Mouse (Mus musculus) small intestine, adult 2 months (tissue): ENCODE data around the gene Nfya. TPM values are rescaled to one million over a fixed set of nuclear protein-coding genes. Genes with fewer than 3 reads are reported as not detected.

ENCODE experiments used
- H3K27ac ChIP-seq: fragments of 200-500 bp; 2 replicates; pipeline ENCODE4 v1.5.1; 2012; ENCODE audit warnings: low read depth, low read length, control low read depth, inconsistent platforms; ENCODE audit not compliant: insufficient read depth
- H3K27me3 ChIP-seq: fragments of 200-500 bp; 2 replicates; pipeline ENCODE4 v1.6.1; 2012; ENCODE audit warnings: mild to moderate bottlenecking, moderate library complexity, low read length, inconsistent platforms; ENCODE audit not compliant: control insufficient read depth, insufficient read depth
- H3K36me3 ChIP-seq: fragments of 200-500 bp; 2 replicates; pipeline ENCODE4 v1.6.1; 2012; ENCODE audit warnings: mild to moderate bottlenecking, low read length, control low read depth, inconsistent platforms; ENCODE audit not compliant: control insufficient read depth, insufficient read depth
- H3K4me1 ChIP-seq: fragments of 200-500 bp; 2 replicates; pipeline ENCODE4 v1.6.1; 2012; ENCODE audit warnings: low read length, inconsistent platforms, mixed read lengths; ENCODE audit not compliant: control insufficient read depth, insufficient read depth, insufficient read length
- H3K4me3 ChIP-seq: fragments of 200-500 bp; 2 replicates; pipeline ENCODE4 v1.5.1; 2012; ENCODE audit warnings: low read depth, mild to moderate bottlenecking, control low read depth, inconsistent platforms, low read length, moderate library complexity
- CTCF ChIP-seq: fragments of 200-500 bp; IDR thresholded peaks from 2 replicates; pipeline ENCODE4 v1.5.1; 2012; ENCODE audit warnings: low read depth, mild to moderate bottlenecking, control low read depth, inconsistent platforms, low read length, moderate library complexity, mixed read lengths; ENCODE audit not compliant: insufficient replicate concordance, insufficient read length; ENCODE audit errors: extremely low read depth
- POLR2A ChIP-seq: fragments of 200-500 bp; IDR thresholded peaks from 2 replicates; pipeline ENCODE4 v1.6.1; 2012; ENCODE audit warnings: low read depth, mild to moderate bottlenecking, control low read depth, inconsistent platforms, low read length, moderate library complexity
- WGBS: fragments of 180-500 bp; shearing (Covaris S2); methylation state at CpG from one replicate; pipeline ENCODE4 v1.1.7; 2018; 5-methylcytosine and 5-hydroxymethylcytosine counted together
- polyA plus RNA-seq: library from polyadenylated mRNA; depleted of rRNA; stranded (reverse); fragments of >200 nt; gene quantifications from 2 replicates; pipeline ENCODE4 v1.2.3, GENCODE M21; 2012; rRNA removed

Gene Nfya
- polyA plus RNA-seq, 1 experiment = 36.2 TPM

GRCm38 (mm10) chr17:48343065-48343464 lies 66.6 kb downstream of the Nfya start:
- no peak overlapping the region for H3K4me3 ChIP-seq
- H3K27me3 ChIP-seq = no peaks in the 10 kb centered on the region
- WGBS = 86% methylated on average over 2 of the region's 2 CpGs
- H3K36me3 ChIP-seq = no peaks in the 10 kb centered on the region
- peaks cover 3% of the 10 kb centered on the region; the same call in 1 of the 2 replicates for H3K4me1 ChIP-seq
- TF ChIP-seq CTCF (no peak), POLR2A (no peak)
- no peak overlapping the region for H3K27ac ChIP-seq

GRCm38 (mm10) chr17:48341947-48342346 lies 67.8 kb downstream of the Nfya start:
- Histone ChIP-seq H3K27me3 (no peaks in the 10 kb centered on the region), H3K4me1 (peaks cover 3% of the 10 kb centered on the region; the same call in 1 of the 2 replicates), H3K4me3 (no peak overlapping the region), H3K36me3 (no peaks in the 10 kb centered on the region), H3K27ac (no peak overlapping the region)
- 72% methylated on average over 3 of the region's 3 CpGs for WGBS
- TF ChIP-seq CTCF = no peak
- no peak for TF ChIP-seq POLR2A

- WGBS = 82% methylated on average over 1 of the region's 1 CpGs
- no peak for TF ChIP-seq POLR2A
- no peak for TF ChIP-seq CTCF
- no peak overlapping the region for H3K27ac ChIP-seq
- H3K27me3 ChIP-seq = no peaks in the 10 kb centered on the region
- no peaks in the 10 kb centered on the region for H3K4me1 ChIP-seq
- H3K4me3 ChIP-seq = no peak overlapping the region
- no peaks in the 10 kb centered on the region for H3K36me3 ChIP-seq
These were observed 69.4 kb downstream of the Nfya start for GRCm38 (mm10) chr17:48340267-48340666.

Other genes starting within 250 kb of the Nfya start
- 0.39 and 1.2 TPM in 2 replicates for gene A530064D06Rik, start 242.6 kb downstream of the Nfya start, polyA plus RNA-seq
- 0.11 and 0.19 TPM in 2 replicates for gene Trem1, start 177.1 kb downstream of the Nfya start, polyA plus RNA-seq
- gene Trem3, start 162.1 kb downstream of the Nfya start, polyA plus RNA-seq = 0.16 and 0.17 TPM in 2 replicates
- 1.6 and 1.7 TPM in 2 replicates for gene Treml4, start 145.6 kb downstream of the Nfya start, polyA plus RNA-seq
- 1.2 and 2.4 TPM in 2 replicates for gene Treml2, start 110.4 kb downstream of the Nfya start, polyA plus RNA-seq
- 0.52 and 0.84 TPM in 2 replicates for gene B430306N03Rik, start 93.8 kb downstream of the Nfya start, polyA plus RNA-seq
- gene Trem2, start 63.5 kb downstream of the Nfya start, polyA plus RNA-seq = 1.3 TPM in 1 of 2 replicates, not detected in the other
- not detected in 2 replicates for gene Treml1, start 50.0 kb downstream of the Nfya start, polyA plus RNA-seq
- 3.5 and 4.1 TPM in 2 replicates for gene Oard1, start 108 bp upstream of the Nfya start, polyA plus RNA-seq
- gene Apobec2, start 23.0 kb upstream of the Nfya start, polyA plus RNA-seq = 0.25 and 1.2 TPM in 2 replicates
- gene Tspo2, start 41.6 kb upstream of the Nfya start, polyA plus RNA-seq = 2.6 and 9.6 TPM in 2 replicates
- 52.1 and 88.3 TPM in 2 replicates for gene Unc5cl, start 45.0 kb upstream of the Nfya start, polyA plus RNA-seq